8 mouse cellular contexts compared by ENCODE assay signal in the genomic region with DNA sequence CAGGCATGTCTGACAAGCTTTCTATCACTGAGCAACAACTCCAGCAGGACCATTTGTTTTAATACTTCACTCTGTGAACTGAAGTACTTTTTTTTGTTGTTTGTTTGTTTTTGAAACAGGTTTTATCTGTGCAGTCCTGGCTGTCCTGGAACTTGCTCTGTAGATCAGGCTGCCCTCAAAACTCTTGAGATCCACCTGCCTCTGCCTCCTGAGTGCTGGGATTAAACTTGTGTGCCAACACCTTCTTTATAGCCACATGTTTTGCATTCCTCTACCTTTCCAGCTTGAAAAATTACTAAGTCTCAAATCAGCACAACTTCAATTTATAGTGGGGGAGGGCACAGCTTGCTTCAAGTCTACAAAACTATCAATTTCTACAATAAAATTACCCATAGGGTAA. TPM values are rescaled to one million over a fixed set of nuclear protein-coding genes. Genes with fewer than 3 reads are reported as not detected.
A peak's percentile ranks its signal among the peaks of the same experiment; 100 is the strongest.
DNase-seq lines count a peak whose midpoint lies in the region; ATAC-seq and TF ChIP-seq lines count a peak whose summit lies in the region.

No protein-coding gene starts in this region.

- DNase-seq in heart, adult 8-10 months (ENCODE audit: low spot score): no peak
- no peak for DNase-seq in right cerebral cortex, postnatal 14 days
- DNase-seq in right cerebral cortex, adult 2 months (ENCODE audit: low spot score in 2 of 2): no peak
- no peak for DNase-seq in left cerebral cortex, postnatal 14 days (ENCODE audit: low spot score in 2 of 2)

- H3K9me3 ChIP-seq in heart, embryonic 14.5 days (ENCODE audit: control insufficient read depth, low read length): no peaks in the 10 kb centered on the region
- no peaks in the 10 kb centered on the region for H3K9me3 ChIP-seq in hindbrain, embryonic 15.5 days
- no peaks in the 10 kb centered on the region for H3K9me3 ChIP-seq in midbrain, embryonic 13.5 days

- no peaks in the 10 kb centered on the region for H3K27me3 ChIP-seq in heart, embryonic 14.5 days (ENCODE audit: control insufficient read depth, insufficient read depth, low read length)
- no peaks in the 10 kb centered on the region for H3K27me3 ChIP-seq in hindbrain, embryonic 15.5 days
- no peaks in the 10 kb centered on the region for H3K27me3 ChIP-seq in midbrain, embryonic 13.5 days

- no peak for TF ChIP-seq POLR2A in bone marrow macrophage, adult 2 months (IDR thresholded peaks at IDR 0.05; ENCODE audit: borderline replicate concordance, low read depth, low read length)

- H3K36me3 ChIP-seq in heart, embryonic 14.5 days (ENCODE audit: control insufficient read depth, insufficient read depth, low read length): no peaks in the 10 kb centered on the region
- H3K36me3 ChIP-seq in hindbrain, embryonic 15.5 days: no peaks in the 10 kb centered on the region
- H3K36me3 ChIP-seq in midbrain, embryonic 13.5 days: no peaks in the 10 kb centered on the region

- ATAC-seq in heart, embryonic 14.5 days (ENCODE audit: insufficient number of reproducible peaks, insufficient read depth, low FRiP score, low read depth): no peak
- no peak for ATAC-seq in hindbrain, embryonic 15.5 days (ENCODE audit: low FRiP score, low read depth)
- ATAC-seq in midbrain, embryonic 13.5 days: no peak

- H3K4me1 ChIP-seq in heart, embryonic 14.5 days (ENCODE audit: control insufficient read depth in 2 of 2, insufficient read depth in 2 of 2, low read length in 2 of 2): peaks cover 4 to 43% of the 10 kb centered on the region in 2 experiments
- H3K4me1 ChIP-seq in bone marrow macrophage, adult 2 months (ENCODE audit: control insufficient read depth, insufficient read depth, low read length): peaks cover 36% of the 10 kb centered on the region
- H3K4me1 ChIP-seq in hindbrain, embryonic 15.5 days (replicated peaks): peaks cover 44% of the 10 kb centered on the region
- peaks cover 39% of the 10 kb centered on the region for H3K4me1 ChIP-seq in midbrain, embryonic 13.5 days (replicated peaks)

- no peak for TF ChIP-seq CTCF in bone marrow macrophage, adult 2 months (IDR thresholded peaks at IDR 0.05; ENCODE audit: low read depth, low read length)

- peak overlapping the region; percentile 70 for H3K4me2 ChIP-seq in heart, embryonic 14.5 days (ENCODE audit: low read length)
- peak overlapping the region; percentile 81 for H3K4me2 ChIP-seq in hindbrain, embryonic 15.5 days
- peak overlapping the region; percentile 79 for H3K4me2 ChIP-seq in midbrain, embryonic 13.5 days (replicated peaks)

- intact Hi-C loops in left cerebral cortex, postnatal 14 days (cut with DNase I): no loop called here

- peak overlapping the region; percentile 92; the same call in 1 of the 2 replicates for H3K9ac ChIP-seq in heart, embryonic 14.5 days (ENCODE audit: low read length)
- no peak overlapping the region for H3K9ac ChIP-seq in hindbrain, embryonic 15.5 days
- H3K9ac ChIP-seq in midbrain, embryonic 13.5 days (replicated peaks): no peak overlapping the region

- H3K4me3 ChIP-seq in heart, embryonic 14.5 days (ENCODE audit: control insufficient read depth in 1 of 2, insufficient read depth in 1 of 2, low read depth in 1 of 2, low read length in 2 of 2): peak overlapping the region; percentile 1 to 98; a peak in 3 of 4 replicates
- peak overlapping the region; percentile 38 for H3K4me3 ChIP-seq in bone marrow macrophage, adult 2 months (ENCODE audit: insufficient read depth, low read length)
- H3K4me3 ChIP-seq in hindbrain, embryonic 15.5 days: 0 out of 2 replicates have a peak overlapping the region, but pooled peaks have one; percentile 97
- H3K4me3 ChIP-seq in midbrain, embryonic 13.5 days (replicated peaks): peak overlapping the region; percentile 8; the same call in 1 of the 2 replicates

- 0 out of 4 replicates have a peak overlapping the region, but pooled peaks of 1 of the 2 experiments have one; percentile 30 for H3K27ac ChIP-seq in heart, embryonic 14.5 days (replicated peaks in 1 of 2; ENCODE audit: control insufficient read depth in 1 of 2, insufficient read depth in 1 of 2, low read depth in 2 of 2, low read length in 2 of 2)
- H3K27ac ChIP-seq in bone marrow macrophage, adult 2 months (ENCODE audit: insufficient read depth, low read depth, low read length): no peak overlapping the region
- no peak overlapping the region for H3K27ac ChIP-seq in hindbrain, embryonic 15.5 days (replicated peaks)
- H3K27ac ChIP-seq in midbrain, embryonic 13.5 days: no peak overlapping the region

RNA-seq across cellular contexts. Expression of a gene that starts 31.0 kb away (rescaled TPM):
- 0.27 and 0.80 TPM in 2 replicates for polyA plus RNA-seq in heart, embryonic 14.5 days (2014; fragmentation: Nextera tagmentation; extraction: Ambion mirVana)
- not detected for total RNA-seq in heart, adult 8-10 months (2022)
- polyA plus RNA-seq in bone marrow macrophage, adult 2 months (2012; ENCODE audit: insufficient read depth, insufficient read length, missing spikeins): not detected in 2 replicates
- polyA plus RNA-seq in hindbrain, embryonic 15.5 days (2015; fragmentation: Nextera tagmentation; extraction: Ambion mirVana): 2.8 and 3.3 TPM in 2 replicates
- polyA plus RNA-seq in midbrain, embryonic 13.5 days (2015; fragmentation: Nextera tagmentation; extraction: Ambion mirVana): 2.8 and 4.1 TPM in 2 replicates
- total RNA-seq in left cerebral cortex, postnatal 14 days (2021): 1 to 10 TPM; 1.3 to 1.8 TPM

RNA-seq across cellular contexts. Expression of a gene that starts 31.1 kb away (rescaled TPM):
- 3.3 and 3.6 TPM in 2 replicates for polyA plus RNA-seq in heart, embryonic 14.5 days (2014; fragmentation: Nextera tagmentation; extraction: Ambion mirVana)
- 1 to 10 TPM; 3.8 to 7.6 (median 5.4) TPM for total RNA-seq in heart, adult 8-10 months (2022)
- polyA plus RNA-seq in bone marrow macrophage, adult 2 months (2012; ENCODE audit: insufficient read depth, insufficient read length, missing spikeins): 10.8 and 11.0 TPM in 2 replicates
- 4.4 and 5.6 TPM in 2 replicates for polyA plus RNA-seq in hindbrain, embryonic 15.5 days (2015; fragmentation: Nextera tagmentation; extraction: Ambion mirVana)
- polyA plus RNA-seq in midbrain, embryonic 13.5 days (2015; fragmentation: Nextera tagmentation; extraction: Ambion mirVana): 4.9 and 5.2 TPM in 2 replicates
- total RNA-seq in left cerebral cortex, postnatal 14 days (2021): 10 to 100 TPM; 19.8 to 20.5 TPM

Comparison
In these comparisons a context has a peak if more than half of its experiments do, and no peak if none do; other contexts are left out.
1. H3K4me3 ChIP-seq: peak in every context shown above with its lines; median percentile 97 in hindbrain, embryonic 15.5 days; 50 in heart, embryonic 14.5 days; 38 in bone marrow macrophage, adult 2 months; 8 in midbrain, embryonic 13.5 days.